Mouse (Mus musculus) forebrain, embryonic 13.5 days (tissue): ENCODE results near the gene Stat4. TPM values are rescaled to one million over a fixed set of nuclear protein-coding genes. Genes with fewer than 3 reads are reported as not detected.
A peak's percentile ranks its signal among the peaks of the same experiment; 100 is the strongest.

Experiments used
- ATAC-seq: fragments of 200-750 bp; cut with Nextera tagmentation; 2 replicates; pipeline ENCODE4 v1.8.0; 2017
- H3K27ac ChIP-seq: fragments of 300-500 bp; sonication (generic); 2 replicates; pipeline ENCODE4 v1.5.1; 2015; ENCODE audit warnings: inconsistent platforms, mild to moderate bottlenecking, moderate library complexity
- H3K27me3 ChIP-seq: fragments of 300-500 bp; sonication (generic); 2 replicates; pipeline ENCODE4 v1.6.1; 2015; ENCODE audit warnings: mild to moderate bottlenecking, inconsistent platforms
- H3K36me3 ChIP-seq: fragments of 300-500 bp; sonication (generic); 2 replicates; pipeline ENCODE4 v1.6.1; 2015; ENCODE audit warnings: mild to moderate bottlenecking, inconsistent platforms; ENCODE audit not compliant: poor library complexity, severe bottlenecking
- H3K4me1 ChIP-seq: fragments of 300-500 bp; sonication (generic); 2 replicates; pipeline ENCODE4 v1.6.1; 2015; ENCODE audit warnings: inconsistent platforms
- H3K4me2 ChIP-seq: fragments of 300-500 bp; sonication (generic); 2 replicates; pipeline ENCODE4 v1.6.1; 2015; ENCODE audit warnings: inconsistent platforms, mild to moderate bottlenecking, moderate library complexity
- H3K4me3 ChIP-seq: fragments of 300-500 bp; sonication (generic); 2 replicates; pipeline ENCODE4 v1.5.1; 2015; ENCODE audit warnings: mild to moderate bottlenecking, inconsistent platforms
- H3K9ac ChIP-seq: fragments of 300-500 bp; sonication (generic); 2 replicates; pipeline ENCODE4 v1.6.1; 2015; ENCODE audit warnings: mild to moderate bottlenecking, inconsistent platforms
- H3K9me3 ChIP-seq: fragments of 300-500 bp; sonication (generic); replicated peaks from 2 replicates; pipeline ENCODE4 v1.6.1; 2016; ENCODE audit warnings: inconsistent platforms
- WGBS: fragments of 180-500 bp; shearing (Covaris S2); methylation state at CpG from one replicate; pipeline ENCODE4 v1.1.7; 2015; 5-methylcytosine and 5-hydroxymethylcytosine counted together
- polyA plus RNA-seq: library from polyadenylated mRNA; unstranded; fragments of >200 nt; fragmentation: Nextera tagmentation; extraction: Ambion mirVana; gene quantifications from 2 replicates; pipeline ENCODE4 v1.2.1, GENCODE M21; 2015

The Stat4 gene
- polyA plus RNA-seq, 1 experiment from 2014 or later: 2.9 TPM

DNA sequence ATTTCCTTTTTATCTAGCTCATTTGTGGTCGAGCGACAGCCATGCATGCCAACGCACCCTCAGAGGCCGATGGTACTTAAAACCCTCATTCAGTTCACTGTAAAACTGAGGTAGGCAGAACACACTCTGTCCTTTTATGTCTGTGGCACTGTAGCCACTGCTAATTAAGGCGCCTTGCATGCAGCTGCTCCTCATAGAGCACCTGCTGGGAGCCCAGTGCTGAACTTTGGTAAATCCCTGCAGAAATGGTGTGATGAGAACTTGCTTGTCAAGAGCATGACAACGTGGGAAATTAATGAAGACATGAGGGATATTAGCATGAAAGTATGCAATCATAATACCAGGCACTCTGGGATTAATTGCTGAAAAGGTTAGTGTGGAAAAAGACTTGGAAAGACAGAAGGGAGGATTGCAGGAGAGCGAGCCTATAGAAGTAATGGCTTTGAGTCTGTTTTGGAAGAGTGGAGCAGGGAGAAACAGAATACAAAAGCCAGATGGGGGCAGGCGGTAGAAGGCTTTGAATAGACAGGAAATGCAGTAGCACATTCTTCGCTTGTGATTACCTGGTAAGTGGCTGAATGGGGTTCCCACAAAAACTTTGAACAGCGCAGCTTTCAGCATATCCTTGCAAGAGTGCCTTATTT lies 92.9 kb downstream of the Stat4 start:
- ATAC-seq: peak; percentile 95
- H3K9me3 ChIP-seq: no peaks in the 10 kb centered on the region
- H3K4me1 ChIP-seq: peaks cover 24% of the 10 kb centered on the region
- H3K27ac ChIP-seq: peak overlapping the region; percentile 71
- no peaks in the 10 kb centered on the region for H3K27me3 ChIP-seq
- H3K4me2 ChIP-seq: peak overlapping the region; percentile 36
- no peaks in the 10 kb centered on the region for H3K36me3 ChIP-seq
- H3K9ac ChIP-seq: no peak overlapping the region
- no peak overlapping the region for H3K4me3 ChIP-seq
- 2% methylated on average over 10 of the region's 10 CpGs for WGBS

DNA sequence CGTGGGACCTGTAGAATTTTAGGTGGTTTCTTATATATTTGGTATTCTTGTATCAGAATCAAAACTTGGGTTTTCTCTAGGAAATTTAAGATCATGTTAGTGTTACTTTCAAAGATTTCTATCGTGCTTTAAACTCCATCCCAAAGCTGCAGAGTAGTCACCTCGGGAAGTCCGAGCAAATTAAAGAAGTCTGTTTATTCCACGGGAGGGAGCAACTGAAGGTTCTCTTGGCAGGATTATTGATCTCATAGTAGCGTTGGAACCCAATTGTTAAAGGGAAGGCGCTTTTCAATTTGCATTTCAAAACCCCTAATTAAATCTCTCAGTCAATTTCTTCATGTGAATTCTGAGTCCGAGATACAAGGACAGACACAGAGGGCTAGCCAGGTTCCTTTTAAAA lies 93.4 kb downstream of the Stat4 start:
- 3% methylated on average over 8 of the region's 8 CpGs for WGBS
- Histone ChIP-seq H3K9ac (no peak overlapping the region), H3K4me2 (peak overlapping the region; percentile 36), H3K4me3 (no peak overlapping the region), H3K4me1 (peaks cover 24% of the 10 kb centered on the region), H3K27ac (peak overlapping the region; percentile 71), H3K9me3 (no peaks in the 10 kb centered on the region), H3K27me3 (no peaks in the 10 kb centered on the region), H3K36me3 (no peaks in the 10 kb centered on the region)
- peak; percentile 50; the same call in 1 of the 2 replicates for ATAC-seq

DNA sequence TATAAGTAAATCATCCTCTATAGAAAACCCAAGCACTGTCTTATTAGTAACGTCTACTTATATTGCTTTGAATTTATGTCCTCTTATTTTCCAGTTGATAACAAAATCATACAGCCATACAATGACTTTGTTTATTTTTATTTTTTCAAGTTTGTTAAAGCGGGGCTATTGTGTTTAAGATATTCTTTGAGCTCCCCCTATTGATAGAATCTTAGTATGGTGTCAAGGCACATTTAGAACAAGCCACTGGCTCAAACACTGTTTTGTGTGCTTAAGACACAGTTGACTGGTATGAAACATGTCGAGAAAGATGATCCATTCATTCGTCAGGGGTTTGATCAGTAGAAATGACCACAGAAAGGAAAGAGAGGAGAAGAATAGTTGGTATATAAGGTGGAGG lies 99.3 kb downstream of the Stat4 start:
- H3K27ac ChIP-seq: no peak overlapping the region
- ATAC-seq: 0 out of 2 replicates have a peak, but pooled peaks have one; percentile 57
- no peaks in the 10 kb centered on the region for H3K36me3 ChIP-seq
- no peak overlapping the region for H3K4me3 ChIP-seq
- no peaks in the 10 kb centered on the region for H3K4me1 ChIP-seq
- 46% methylated on average over 4 of the region's 4 CpGs for WGBS
- no peaks in the 10 kb centered on the region for H3K27me3 ChIP-seq
- H3K9ac ChIP-seq: no peak overlapping the region
- H3K9me3 ChIP-seq: no peaks in the 10 kb centered on the region
- no peak overlapping the region for H3K4me2 ChIP-seq

DNA sequence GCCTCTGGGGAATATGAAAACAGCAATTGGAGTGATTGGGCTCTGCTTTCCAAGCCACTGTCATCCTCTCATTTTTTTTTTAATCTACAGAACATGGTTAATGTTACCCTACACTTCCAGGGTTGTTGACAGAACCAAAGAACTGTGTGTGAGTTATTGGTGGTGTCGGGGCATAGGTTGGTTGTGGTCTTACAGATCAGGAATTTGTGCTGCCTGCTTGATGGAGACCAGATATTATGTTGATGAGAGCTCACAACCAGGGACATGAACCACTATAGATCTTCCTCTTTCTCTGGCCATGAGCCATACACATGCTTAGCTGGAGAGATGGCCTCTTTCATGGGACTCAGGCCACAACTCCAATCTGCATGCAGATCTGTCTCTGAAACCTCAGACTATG lies 100.2 kb downstream of the Stat4 start:
- no peaks in the 10 kb centered on the region for H3K36me3 ChIP-seq
- ATAC-seq: no peak
- H3K4me1 ChIP-seq: no peaks in the 10 kb centered on the region
- H3K27me3 ChIP-seq: no peaks in the 10 kb centered on the region
- H3K9me3 ChIP-seq: no peaks in the 10 kb centered on the region
- no peak overlapping the region for H3K4me2 ChIP-seq
- H3K27ac ChIP-seq: no peak overlapping the region
- H3K4me3 ChIP-seq: no peak overlapping the region
- 88% methylated on average over 1 of the region's 1 CpGs for WGBS
- no peak overlapping the region for H3K9ac ChIP-seq

DNA sequence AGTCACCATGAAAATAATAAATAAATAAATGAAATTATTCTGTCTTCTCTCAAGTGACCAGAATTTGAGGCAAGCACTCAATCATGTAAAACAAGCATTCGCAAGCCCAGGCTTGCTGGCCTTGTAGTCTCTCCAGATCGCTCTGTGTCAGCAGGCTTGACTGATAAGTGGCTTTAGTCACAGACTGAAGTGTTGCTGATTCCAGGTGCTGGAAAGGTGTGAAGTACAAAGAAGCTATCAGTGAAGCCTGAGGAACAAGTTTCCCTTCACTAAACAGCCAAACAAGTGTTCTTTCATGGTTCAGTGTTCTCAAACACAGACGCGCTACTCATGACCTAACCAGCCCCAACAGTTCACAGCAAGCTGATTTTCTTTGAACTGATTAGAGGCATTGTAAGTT lies 101.7 kb downstream of the Stat4 start:
- Histone ChIP-seq H3K4me1 (no peaks in the 10 kb centered on the region), H3K27ac (no peak overlapping the region), H3K27me3 (no peaks in the 10 kb centered on the region), H3K36me3 (no peaks in the 10 kb centered on the region), H3K9me3 (no peaks in the 10 kb centered on the region), H3K4me3 (no peak overlapping the region), H3K4me2 (no peak overlapping the region), H3K9ac (no peak overlapping the region)
- no peak for ATAC-seq
- WGBS: 70% methylated on average over 4 of the region's 4 CpGs

DNA sequence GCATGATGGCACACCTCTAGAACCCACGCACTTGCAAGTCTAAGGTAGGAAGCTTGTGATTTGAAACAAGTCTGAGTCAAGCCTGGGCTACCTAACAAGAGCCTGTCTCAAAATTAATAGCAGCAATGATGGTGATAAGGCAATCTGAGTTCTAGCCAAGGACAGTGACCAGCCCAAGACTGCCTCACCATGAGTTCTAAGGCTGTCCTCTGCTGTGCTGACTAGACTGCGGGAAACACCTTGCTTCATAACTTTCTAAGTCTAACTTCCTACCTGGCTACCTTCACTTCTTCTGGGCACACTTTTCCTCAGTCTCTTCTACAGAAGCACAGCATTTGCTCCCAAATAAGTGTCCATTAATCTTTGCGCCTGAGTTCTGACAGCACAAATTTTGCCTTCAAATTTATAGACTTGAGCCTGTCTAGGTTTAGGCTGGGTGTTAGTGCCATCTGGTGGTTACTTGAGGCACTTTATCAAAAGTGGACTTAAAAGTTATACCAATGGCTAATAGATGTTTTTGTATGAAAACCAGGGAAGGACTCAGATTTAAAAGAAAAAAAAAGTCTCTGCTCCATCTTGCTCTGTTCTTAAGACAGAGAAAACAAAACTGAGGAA lies 111.8 kb downstream of the Stat4 start:
- Histone ChIP-seq H3K4me3 (no peak overlapping the region), H3K4me1 (no peaks in the 10 kb centered on the region), H3K9me3 (no peaks in the 10 kb centered on the region), H3K9ac (no peak overlapping the region), H3K36me3 (no peaks in the 10 kb centered on the region), H3K27me3 (no peaks in the 10 kb centered on the region), H3K4me2 (no peak overlapping the region), H3K27ac (no peak overlapping the region)
- 82% methylated on average over 3 of the region's 3 CpGs for WGBS
- ATAC-seq: peak; percentile 48; the same call in 1 of the 2 replicates

DNA sequence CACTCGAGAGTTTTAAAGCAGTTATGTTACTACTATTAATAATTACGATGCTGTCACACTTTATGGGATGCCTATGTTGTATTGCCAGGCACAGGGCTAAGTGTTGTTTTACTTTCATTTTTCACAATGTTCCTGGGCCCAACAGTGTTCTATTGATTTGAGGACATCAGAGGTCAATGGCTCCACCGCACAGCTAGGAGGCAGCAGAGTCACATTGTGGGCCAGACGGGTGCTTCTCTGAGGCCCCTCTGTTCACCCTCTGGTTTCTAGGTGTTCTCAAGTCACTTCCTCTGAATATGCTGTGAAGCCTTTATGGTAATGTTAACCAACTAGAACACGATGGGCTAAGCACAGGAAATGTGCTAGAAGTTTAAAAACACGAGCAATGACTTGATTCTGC lies 113.5 kb downstream of the Stat4 start:
- Histone ChIP-seq H3K9me3 (no peaks in the 10 kb centered on the region), H3K4me1 (no peaks in the 10 kb centered on the region), H3K9ac (no peak overlapping the region), H3K27ac (no peak overlapping the region), H3K36me3 (no peaks in the 10 kb centered on the region), H3K27me3 (no peaks in the 10 kb centered on the region), H3K4me2 (no peak overlapping the region), H3K4me3 (no peak overlapping the region)
- ATAC-seq: no peak
- 76% methylated on average over 6 of the region's 6 CpGs for WGBS

DNA sequence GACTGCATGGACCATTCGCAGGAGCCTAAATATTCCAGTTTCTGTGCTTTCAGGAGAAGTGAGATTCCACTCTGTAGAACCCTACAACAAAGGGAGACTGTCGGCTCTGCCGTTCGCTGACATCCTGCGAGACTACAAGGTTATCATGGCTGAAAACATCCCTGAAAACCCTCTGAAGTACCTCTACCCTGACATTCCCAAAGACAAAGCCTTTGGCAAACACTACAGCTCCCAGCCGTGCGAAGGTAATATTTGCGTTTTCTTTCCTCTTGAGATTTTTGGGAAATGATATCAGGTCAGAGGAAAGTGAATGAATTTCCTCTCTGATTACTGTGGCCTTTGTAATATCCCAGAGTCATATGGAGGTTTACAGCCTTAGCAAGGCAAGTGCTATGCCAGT lies 115.8 kb downstream of the Stat4 start:
- ATAC-seq: no peak
- Histone ChIP-seq H3K9me3 (no peaks in the 10 kb centered on the region), H3K36me3 (no peaks in the 10 kb centered on the region), H3K4me3 (no peak overlapping the region), H3K9ac (no peak overlapping the region), H3K27me3 (no peaks in the 10 kb centered on the region), H3K27ac (no peak overlapping the region), H3K4me2 (no peak overlapping the region), H3K4me1 (no peaks in the 10 kb centered on the region)
- 94% methylated on average over 8 of the region's 8 CpGs for WGBS

DNA sequence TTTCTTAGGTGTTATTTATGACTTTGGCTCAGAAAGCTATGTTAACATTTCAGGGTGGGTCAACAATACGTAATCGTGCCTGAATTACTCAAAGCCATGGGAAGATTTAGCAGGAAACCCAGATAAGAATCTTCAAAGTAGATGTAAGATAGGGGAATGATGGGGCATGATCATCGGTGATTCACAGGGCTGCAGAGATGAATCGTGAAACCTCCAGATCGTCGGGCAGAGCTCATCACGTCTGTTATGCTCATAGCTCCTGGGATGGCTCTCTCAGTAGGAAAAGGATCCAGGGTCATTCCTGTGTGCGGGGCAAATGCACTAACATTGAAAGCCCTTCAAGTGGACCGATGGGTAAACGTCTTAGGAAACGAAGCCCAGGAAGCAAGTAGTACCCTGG lies 120.3 kb downstream of the Stat4 start:
- H3K9ac ChIP-seq: no peak overlapping the region
- no peak overlapping the region for H3K4me2 ChIP-seq
- H3K36me3 ChIP-seq: no peaks in the 10 kb centered on the region
- no peaks in the 10 kb centered on the region for H3K4me1 ChIP-seq
- no peaks in the 10 kb centered on the region for H3K9me3 ChIP-seq
- H3K4me3 ChIP-seq: no peak overlapping the region
- WGBS: 92% methylated on average over 11 of the region's 11 CpGs
- H3K27me3 ChIP-seq: no peaks in the 10 kb centered on the region
- ATAC-seq: no peak
- H3K27ac ChIP-seq: no peak overlapping the region

DNA sequence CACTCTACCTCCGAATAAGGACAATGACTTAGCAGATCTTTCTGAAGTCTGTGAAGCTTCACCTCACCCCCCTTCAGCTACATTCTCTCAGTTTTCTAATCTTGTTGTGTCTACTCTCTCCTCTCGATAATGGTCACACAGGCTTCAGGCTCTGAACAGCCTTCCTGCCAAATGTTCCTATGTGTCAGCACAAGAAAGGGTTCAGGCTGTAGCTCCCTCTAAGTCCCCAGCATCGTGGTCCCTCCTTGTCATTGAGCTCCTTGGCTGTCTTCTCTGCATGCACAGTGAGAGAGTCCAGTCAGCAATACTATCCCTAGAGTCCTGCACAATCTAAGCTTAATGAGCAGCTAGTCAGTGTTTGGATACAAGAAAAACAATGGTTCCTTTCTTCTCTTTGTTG lies 124.3 kb downstream of the Stat4 start:
- H3K4me3 ChIP-seq: no peak overlapping the region
- WGBS: 66% methylated on average over 3 of the region's 3 CpGs

DNA sequence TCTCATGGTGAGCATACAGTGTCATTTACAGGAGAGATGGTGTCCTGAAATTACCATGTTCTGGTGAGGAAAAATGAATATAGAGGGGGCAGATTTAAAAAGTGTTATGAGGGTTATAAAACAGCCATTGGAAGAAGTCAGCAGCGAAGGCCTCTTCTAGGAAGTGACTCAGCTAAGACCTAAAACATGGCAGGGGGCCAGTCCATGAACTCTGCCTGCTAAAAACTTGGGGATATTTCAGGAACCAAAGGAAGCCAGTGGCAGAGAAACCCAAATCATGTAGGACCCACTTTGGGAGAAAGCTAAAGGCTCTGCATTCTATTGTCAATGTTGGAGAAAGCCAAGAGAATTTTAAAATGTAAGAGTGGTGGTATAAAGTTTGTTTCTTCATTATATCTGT lies 125.4 kb downstream of the Stat4 start:
- WGBS: 94% methylated on average over 1 of the region's 1 CpGs
- ATAC-seq: no peak
- Histone ChIP-seq H3K9me3 (no peaks in the 10 kb centered on the region), H3K36me3 (no peaks in the 10 kb centered on the region), H3K9ac (no peak overlapping the region), H3K27ac (no peak overlapping the region), H3K27me3 (no peaks in the 10 kb centered on the region), H3K4me3 (no peak overlapping the region), H3K4me2 (no peak overlapping the region), H3K4me1 (peaks cover 4% of the 10 kb centered on the region)

More for the DNA sequence above, 124.3 kb downstream of the Stat4 start:
- Histone ChIP-seq H3K36me3 (no peaks in the 10 kb centered on the region), H3K4me2 (no peak overlapping the region), H3K4me1 (peaks cover 4% of the 10 kb centered on the region), H3K27me3 (no peaks in the 10 kb centered on the region), H3K9me3 (no peaks in the 10 kb centered on the region), H3K27ac (no peak overlapping the region), H3K9ac (no peak overlapping the region)
- ATAC-seq: no peak

DNA sequence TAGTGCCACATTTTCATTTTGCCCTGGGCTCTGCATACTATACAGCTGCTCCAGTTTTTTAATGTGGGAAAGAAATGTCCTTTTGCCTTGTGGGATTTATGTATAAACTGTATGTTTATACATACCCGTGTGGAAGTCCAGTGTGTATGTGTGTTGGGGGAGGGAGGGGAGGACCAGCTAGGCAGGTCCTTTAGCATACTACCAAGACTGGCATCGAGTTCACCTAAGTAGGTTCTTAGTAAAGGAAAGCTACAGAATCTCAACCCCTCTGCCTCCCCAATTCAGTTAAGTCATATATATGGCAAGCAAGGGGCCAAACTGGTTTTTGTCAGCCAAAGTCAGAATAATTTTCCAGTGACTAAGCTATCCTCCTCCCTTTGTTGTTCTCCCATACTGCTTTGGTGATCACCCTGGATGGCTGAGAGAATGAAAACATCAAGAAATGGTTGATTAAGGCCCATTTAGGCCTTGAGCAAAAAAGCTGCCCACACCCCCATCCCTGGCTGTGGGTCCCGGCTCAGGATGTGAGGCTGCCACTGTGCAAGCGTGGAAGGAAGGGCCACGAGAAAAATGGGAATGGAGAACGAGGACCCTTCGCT lies 126.2 kb downstream of the Stat4 start:
- peak overlapping the region; percentile 61 for H3K4me2 ChIP-seq
- H3K27ac ChIP-seq: peak overlapping the region; percentile 63
- no peaks in the 10 kb centered on the region for H3K9me3 ChIP-seq
- H3K36me3 ChIP-seq: no peaks in the 10 kb centered on the region
- H3K27me3 ChIP-seq: no peaks in the 10 kb centered on the region
- H3K9ac ChIP-seq: peak overlapping the region; percentile 58
- ATAC-seq: peak; percentile 31
- H3K4me1 ChIP-seq: peaks cover 4% of the 10 kb centered on the region
- peak overlapping the region; percentile 30 for H3K4me3 ChIP-seq
- 21% methylated on average over 7 of the region's 7 CpGs for WGBS
